Mouse (Mus musculus): ENCODE results near the gene Gm14496. TPM values are rescaled to one million over a fixed set of nuclear protein-coding genes. Genes with fewer than 3 reads are reported as not detected.
"Not testable (repeated sequence)": the region's sequence is repeated elsewhere in the genome, so short reads cannot be mapped to it uniquely, and the experiment has no call there.

Gene Gm14496
- not detected in 2 replicates for polyA plus RNA-seq (2012; rRNA removed)

GRCm38 (mm10) chr2:181990829-181991228 lies at the start of gene Gm14496:
TSS of gene Gm14496 (plus strand) at chr2:181991129.
- no peak for DNase-seq (ENCODE audit: low read depth, low spot score)
- WGBS = 65% methylated on average over 3 of the region's 3 CpGs

GRCm38 (mm10) chr2:181952747-181953680 lies 37.9 kb upstream of the Gm14496 start:
- 30% methylated on average over 21 of the region's 21 CpGs for WGBS
- not testable (repeated sequence) for DNase-seq (ENCODE audit: low read depth, low spot score)

DNA sequence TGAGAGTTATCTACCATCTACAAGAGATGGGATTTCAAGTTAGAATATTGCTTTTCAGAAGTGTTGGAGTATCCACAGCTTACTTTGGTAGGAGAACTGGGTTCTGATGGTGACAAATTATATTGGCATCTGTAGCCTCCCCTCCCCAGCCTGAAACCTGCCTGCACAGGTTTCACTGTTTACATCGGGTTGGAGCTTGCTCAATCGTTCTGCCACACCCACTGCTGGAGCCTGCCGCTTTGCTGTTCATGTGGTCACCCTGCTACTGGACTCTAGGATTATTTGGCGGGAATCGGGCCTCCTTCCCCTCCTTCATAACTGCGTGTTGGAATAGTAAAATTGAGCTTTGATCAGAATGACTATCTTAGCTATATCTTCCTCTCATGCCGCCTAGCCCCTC lies 22.5 kb upstream of the Gm14496 start:
- no peak for DNase-seq (ENCODE audit: low read depth, low spot score)
- 39% methylated on average over 7 of the region's 7 CpGs for WGBS

GRCm38 (mm10) chr2:181969187-181969586 lies 21.7 kb upstream of the Gm14496 start:
- 95% methylated on average over 2 of the region's 2 CpGs for WGBS
- no peak for DNase-seq (ENCODE audit: low read depth, low spot score)

- WGBS = 39% methylated on average over 7 of the region's 7 CpGs
- not testable (repeated sequence) for DNase-seq (ENCODE audit: low read depth, low spot score)
Measured at GRCm38 (mm10) chr2:181981969-181982368, 9.0 kb upstream of the Gm14496 start.

Other genes starting within 250 kb of the Gm14496 start
- 0.60 and 0.67 TPM in 2 replicates for gene Myt1, start 227.8 kb upstream of the Gm14496 start, polyA plus RNA-seq (2012; rRNA removed)
- gene Pcmtd2, start 153.3 kb upstream of the Gm14496 start, polyA plus RNA-seq (2012; rRNA removed) = 11.0 and 20.2 TPM in 2 replicates
- 6.2 and 6.4 TPM in 2 replicates for gene Polr3k, start 126.8 kb upstream of the Gm14496 start, polyA plus RNA-seq (2012; rRNA removed)